Mouse (Mus musculus) stomach, embryonic 15.5 days (tissue): Measurements from ENCODE around the gene Bicdl1. TPM values are rescaled to one million over a fixed set of nuclear protein-coding genes. Genes with fewer than 3 reads are reported as not detected.

Source experiments
- ATAC-seq: fragments of 200-750 bp; cut with Nextera tagmentation; 2 replicates; pipeline ENCODE4 v1.8.0; 2017; ENCODE audit warnings: low read depth, moderate number of reproducible peaks, moderate TSS enrichment; ENCODE audit not compliant: insufficient read depth, low FRiP score
- H3K27ac ChIP-seq: fragments of 300-500 bp; sonication (generic); 2 replicates; pipeline ENCODE4 v1.5.1; 2015; ENCODE audit warnings: mild to moderate bottlenecking, inconsistent platforms
- H3K27me3 ChIP-seq: fragments of 300-500 bp; sonication (generic); replicated peaks from 2 replicates; pipeline ENCODE4 v1.6.1; 2015; ENCODE audit warnings: inconsistent platforms
- H3K36me3 ChIP-seq: fragments of 300-500 bp; sonication (generic); 2 replicates; pipeline ENCODE4 v1.6.1; 2015; ENCODE audit warnings: inconsistent platforms
- H3K4me1 ChIP-seq: fragments of 300-500 bp; sonication (generic); 2 replicates; pipeline ENCODE4 v1.6.1; 2015; ENCODE audit warnings: inconsistent platforms
- H3K4me2 ChIP-seq: fragments of 300-500 bp; sonication (generic); 2 replicates; pipeline ENCODE4 v1.6.1; 2015; ENCODE audit warnings: mild to moderate bottlenecking, inconsistent platforms
- H3K4me3 ChIP-seq: fragments of 300-500 bp; sonication (generic); replicated peaks from 2 replicates; pipeline ENCODE4 v1.5.1; 2015; ENCODE audit warnings: inconsistent platforms
- H3K9ac ChIP-seq: fragments of 300-500 bp; sonication (generic); 2 replicates; pipeline ENCODE4 v1.6.1; 2015; ENCODE audit warnings: inconsistent platforms
- H3K9me3 ChIP-seq: fragments of 300-500 bp; sonication (generic); 2 replicates; pipeline ENCODE4 v1.6.1; 2016; ENCODE audit warnings: inconsistent platforms
- WGBS: fragments of 180-500 bp; shearing (Covaris S2); methylation state at CpG from one replicate; pipeline ENCODE4 v1.1.7; 2015; 5-methylcytosine and 5-hydroxymethylcytosine counted together
- polyA plus RNA-seq: library from polyadenylated mRNA; unstranded; fragments of >200 nt; fragmentation: Nextera tagmentation; extraction: Ambion mirVana; gene quantifications from 2 replicates; pipeline ENCODE4 v1.2.1, GENCODE M21; 2015

Bicdl1 gene
- polyA plus RNA-seq, 1 experiment from 2014 or later, result 11.1 TPM

GRCm38 (mm10) chr5:115724422-115724821 lies 7.0 kb downstream of the Bicdl1 start:
- no peak for ATAC-seq
- Histone ChIP-seq H3K4me1 (no peaks in the 10 kb centered on the region), H3K27ac (no peak overlapping the region), H3K4me3 (no peak overlapping the region), H3K9me3 (no peaks in the 10 kb centered on the region), H3K36me3 (no peaks in the 10 kb centered on the region), H3K4me2 (no peak overlapping the region), H3K27me3 (0 out of 2 replicates have a peak, but pooled peaks cover 4% of the 10 kb centered on the region), H3K9ac (no peak overlapping the region)
- 80% methylated on average over 10 of the region's 10 CpGs for WGBS

- no peak overlapping the region for H3K4me2 ChIP-seq
- H3K4me1 ChIP-seq, result no peaks in the 10 kb centered on the region
- no peak for ATAC-seq
- H3K4me3 ChIP-seq, result no peak overlapping the region
- no peaks in the 10 kb centered on the region for H3K27me3 ChIP-seq
- no peak overlapping the region for H3K9ac ChIP-seq
- WGBS, result 77% methylated on average over 21 of the region's 21 CpGs
- H3K36me3 ChIP-seq, result no peaks in the 10 kb centered on the region
- H3K27ac ChIP-seq, result no peak overlapping the region
- H3K9me3 ChIP-seq, result no peaks in the 10 kb centered on the region
Measured at GRCm38 (mm10) chr5:115722188-115722959, 9.0 kb downstream of the Bicdl1 start.

DNA sequence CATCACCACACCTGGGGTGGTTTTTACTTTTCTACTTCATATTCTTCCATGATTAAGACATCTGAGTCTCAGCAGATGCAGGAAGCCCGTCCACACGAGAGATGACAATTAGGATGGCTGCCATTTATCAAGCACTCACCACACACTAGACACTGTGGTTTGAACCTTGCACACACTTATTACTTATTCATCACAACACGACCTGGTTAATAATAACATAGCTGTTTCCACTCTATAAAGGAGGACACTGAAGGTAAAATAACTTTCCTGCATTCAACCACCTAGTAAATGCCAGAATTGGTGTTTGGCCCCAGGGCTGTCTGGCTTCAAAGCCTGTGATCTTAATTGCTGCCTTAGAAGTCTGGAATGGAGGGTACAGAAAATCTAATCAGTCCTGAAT lies 10.7 kb downstream of the Bicdl1 start:
- Histone ChIP-seq H3K9ac (no peak overlapping the region), H3K4me3 (no peak overlapping the region), H3K9me3 (no peaks in the 10 kb centered on the region), H3K4me1 (no peaks in the 10 kb centered on the region), H3K27ac (no peak overlapping the region), H3K36me3 (no peaks in the 10 kb centered on the region), H3K27me3 (no peaks in the 10 kb centered on the region), H3K4me2 (no peak overlapping the region)
- 49% methylated on average over 3 of the region's 3 CpGs for WGBS
- no peak for ATAC-seq

DNA sequence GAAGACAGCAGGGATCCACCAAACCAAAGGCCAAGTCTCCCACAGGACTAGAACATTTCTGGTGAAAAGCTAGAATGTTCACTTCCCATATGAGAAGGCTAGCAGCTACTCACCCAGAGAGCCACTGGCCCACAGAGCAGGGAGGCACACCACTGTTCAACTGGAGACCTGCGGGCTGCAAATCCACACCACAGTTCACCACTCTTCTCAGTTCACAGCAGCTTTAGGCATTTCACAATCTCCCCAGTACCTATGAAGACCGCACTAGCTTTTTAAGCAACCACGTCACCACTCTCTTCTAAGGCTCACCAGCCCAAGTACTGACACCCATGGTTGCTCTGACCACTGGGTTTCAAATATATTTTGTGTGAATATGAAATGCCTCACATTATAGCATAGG lies 13.7 kb downstream of the Bicdl1 start:
- Histone ChIP-seq H3K27ac (no peak overlapping the region), H3K4me2 (no peak overlapping the region), H3K36me3 (no peaks in the 10 kb centered on the region), H3K9me3 (no peaks in the 10 kb centered on the region), H3K4me1 (no peaks in the 10 kb centered on the region), H3K9ac (no peak overlapping the region), H3K4me3 (no peak overlapping the region), H3K27me3 (no peaks in the 10 kb centered on the region)
- no peak for ATAC-seq
- WGBS, result 81% methylated on average over 3 of the region's 3 CpGs

GRCm38 (mm10) chr5:115717106-115717505 lies 14.3 kb downstream of the Bicdl1 start:
- H3K27me3 ChIP-seq, result no peaks in the 10 kb centered on the region
- no peak for ATAC-seq
- H3K9me3 ChIP-seq, result no peaks in the 10 kb centered on the region
- no peak overlapping the region for H3K4me3 ChIP-seq
- no peaks in the 10 kb centered on the region for H3K36me3 ChIP-seq
- WGBS, result 76% methylated on average over 3 of the region's 3 CpGs
- no peak overlapping the region for H3K27ac ChIP-seq
- no peak overlapping the region for H3K4me2 ChIP-seq
- H3K9ac ChIP-seq, result no peak overlapping the region
- no peaks in the 10 kb centered on the region for H3K4me1 ChIP-seq

GRCm38 (mm10) chr5:115716426-115716825 lies 15.0 kb downstream of the Bicdl1 start:
- no peaks in the 10 kb centered on the region for H3K36me3 ChIP-seq
- no peaks in the 10 kb centered on the region for H3K27me3 ChIP-seq
- no peak overlapping the region for H3K27ac ChIP-seq
- no peak overlapping the region for H3K4me3 ChIP-seq
- H3K4me1 ChIP-seq, result no peaks in the 10 kb centered on the region
- no peaks in the 10 kb centered on the region for H3K9me3 ChIP-seq
- ATAC-seq, result no peak
- no peak overlapping the region for H3K4me2 ChIP-seq
- no peak overlapping the region for H3K9ac ChIP-seq
- WGBS, result 58% methylated on average over 6 of the region's 6 CpGs

DNA sequence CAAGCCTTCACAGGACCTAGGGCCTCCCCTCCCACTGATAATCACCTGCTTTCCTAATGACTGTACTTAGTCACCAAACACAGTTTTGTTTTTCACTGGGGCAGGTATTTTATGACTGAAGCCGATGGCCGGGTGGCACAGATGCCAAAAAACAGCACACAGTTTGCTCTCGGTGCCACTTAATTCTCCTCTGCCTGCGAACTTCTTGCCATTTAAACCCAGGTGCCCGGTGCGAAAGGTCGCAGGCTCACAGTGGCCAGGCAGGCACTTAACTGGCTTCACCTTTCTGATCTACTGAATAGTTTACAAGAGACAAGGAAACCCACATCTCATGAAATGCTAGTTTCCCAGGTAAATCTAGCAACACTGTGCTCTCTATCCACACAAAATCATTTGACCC lies 16.7 kb downstream of the Bicdl1 start:
- 88% methylated on average over 7 of the region's 7 CpGs for WGBS
- H3K27ac ChIP-seq, result no peak overlapping the region
- no peak overlapping the region for H3K4me2 ChIP-seq
- no peaks in the 10 kb centered on the region for H3K9me3 ChIP-seq
- H3K27me3 ChIP-seq, result no peaks in the 10 kb centered on the region
- no peak overlapping the region for H3K4me3 ChIP-seq
- no peak for ATAC-seq
- no peak overlapping the region for H3K9ac ChIP-seq
- no peaks in the 10 kb centered on the region for H3K4me1 ChIP-seq
- no peaks in the 10 kb centered on the region for H3K36me3 ChIP-seq

DNA sequence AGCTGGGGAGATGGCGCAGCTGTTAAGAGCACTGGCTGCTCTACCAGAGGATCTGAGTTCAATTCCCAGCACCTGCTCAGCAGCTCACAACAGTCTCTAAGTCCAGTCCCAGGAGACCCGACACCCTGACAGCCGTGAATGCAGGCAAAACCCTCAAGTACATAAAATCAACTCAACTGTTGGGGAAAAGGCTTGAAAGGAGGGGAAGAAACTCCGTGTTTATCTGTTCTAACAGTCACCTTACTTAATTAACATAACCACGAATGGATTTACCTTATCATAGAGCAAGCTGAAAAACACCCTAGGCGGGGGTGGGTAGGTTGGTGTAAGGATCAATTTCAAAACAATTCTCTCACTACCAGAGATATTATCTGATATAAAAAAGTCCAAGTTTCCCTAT lies 18.9 kb downstream of the Bicdl1 start:
- Histone ChIP-seq H3K27ac (no peak overlapping the region), H3K4me2 (no peak overlapping the region), H3K4me3 (no peak overlapping the region), H3K4me1 (no peaks in the 10 kb centered on the region), H3K27me3 (no peaks in the 10 kb centered on the region), H3K9me3 (no peaks in the 10 kb centered on the region), H3K36me3 (no peaks in the 10 kb centered on the region), H3K9ac (no peak overlapping the region)
- ATAC-seq, result no peak
- 69% methylated on average over 6 of the region's 6 CpGs for WGBS

GRCm38 (mm10) chr5:115711636-115712419 lies 19.6 kb downstream of the Bicdl1 start:
- Histone ChIP-seq H3K27me3 (no peaks in the 10 kb centered on the region), H3K4me1 (no peaks in the 10 kb centered on the region)
- WGBS, result 63% methylated on average over 11 of the region's 11 CpGs

DNA sequence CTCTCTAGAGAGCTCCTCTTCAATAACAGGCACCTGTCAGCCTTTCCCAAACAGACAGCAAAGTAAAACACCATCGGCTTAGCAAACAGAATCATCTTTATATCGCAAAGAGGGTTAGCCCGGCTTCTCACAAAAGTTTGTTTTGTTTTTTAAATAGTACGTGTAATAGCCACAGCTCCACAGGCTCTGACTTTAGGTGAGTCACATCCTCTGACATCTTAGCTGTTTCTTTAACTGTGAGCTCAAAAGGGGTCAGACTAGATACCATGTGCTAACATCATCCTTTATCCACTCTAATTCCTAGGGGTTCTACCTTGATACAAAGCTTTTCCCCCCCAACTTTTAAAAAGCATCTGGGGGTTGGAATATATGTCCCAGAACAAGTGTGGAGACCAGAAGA lies 21.2 kb downstream of the Bicdl1 start:
- no peaks in the 10 kb centered on the region for H3K36me3 ChIP-seq
- no peak overlapping the region for H3K9ac ChIP-seq
- no peak overlapping the region for H3K27ac ChIP-seq
- H3K4me2 ChIP-seq, result no peak overlapping the region
- 84% methylated on average over 4 of the region's 4 CpGs for WGBS
- no peaks in the 10 kb centered on the region for H3K27me3 ChIP-seq
- ATAC-seq, result no peak
- no peaks in the 10 kb centered on the region for H3K4me1 ChIP-seq
- no peak overlapping the region for H3K4me3 ChIP-seq
- H3K9me3 ChIP-seq, result no peaks in the 10 kb centered on the region

More at GRCm38 (mm10) chr5:115711636-115712419, 19.6 kb downstream of the Bicdl1 start:
- Histone ChIP-seq H3K4me3 (no peak overlapping the region), H3K9ac (no peak overlapping the region), H3K36me3 (no peaks in the 10 kb centered on the region), H3K4me2 (no peak overlapping the region), H3K27ac (no peak overlapping the region), H3K9me3 (no peaks in the 10 kb centered on the region)
- no peak for ATAC-seq

- H3K27ac ChIP-seq, result no peak overlapping the region
- no peaks in the 10 kb centered on the region for H3K4me1 ChIP-seq
- no peaks in the 10 kb centered on the region for H3K27me3 ChIP-seq
- H3K9ac ChIP-seq, result no peak overlapping the region
- no peaks in the 10 kb centered on the region for H3K36me3 ChIP-seq
- H3K4me2 ChIP-seq, result no peak overlapping the region
- ATAC-seq, result no peak
- no peaks in the 10 kb centered on the region for H3K9me3 ChIP-seq
- no peak overlapping the region for H3K4me3 ChIP-seq
- 58% methylated on average over 3 of the region's 3 CpGs for WGBS
Measured at GRCm38 (mm10) chr5:115708930-115709329, 22.5 kb downstream of the Bicdl1 start.

GRCm38 (mm10) chr5:115701981-115702380 lies 29.4 kb downstream of the Bicdl1 start:
- no peak for ATAC-seq
- H3K4me3 ChIP-seq, result no peak overlapping the region
- 53% methylated on average over 3 of the region's 3 CpGs for WGBS

More at GRCm38 (mm10) chr5:115701981-115702380, 29.4 kb downstream of the Bicdl1 start:
- Histone ChIP-seq H3K4me2 (no peak overlapping the region), H3K27me3 (no peaks in the 10 kb centered on the region), H3K36me3 (no peaks in the 10 kb centered on the region), H3K9me3 (no peaks in the 10 kb centered on the region), H3K27ac (no peak overlapping the region), H3K4me1 (no peaks in the 10 kb centered on the region), H3K9ac (no peak overlapping the region)
